Mouse (Mus musculus) olfactory bulb, adult 2 months (tissue): ENCODE results near the gene Hmox2.
"Not testable (repeated sequence)": the region's sequence is repeated elsewhere in the genome, so short reads cannot be mapped to it uniquely, and the experiment has no call there.

Experiments used
- CTCF ChIP-seq: fragments of 200-500 bp; IDR thresholded peaks from 2 replicates; pipeline ENCODE4 v1.5.1; 2012; ENCODE audit warnings: low read depth, mild to moderate bottlenecking, low read length, moderate library complexity; ENCODE audit not compliant: insufficient read depth
- POLR2A ChIP-seq: fragments of 200-500 bp; IDR thresholded peaks from 2 replicates; pipeline ENCODE4 v1.6.1; 2012; ENCODE audit warnings: mild to moderate bottlenecking, low read depth, low read length, moderate library complexity; ENCODE audit not compliant: insufficient read depth

DNA sequence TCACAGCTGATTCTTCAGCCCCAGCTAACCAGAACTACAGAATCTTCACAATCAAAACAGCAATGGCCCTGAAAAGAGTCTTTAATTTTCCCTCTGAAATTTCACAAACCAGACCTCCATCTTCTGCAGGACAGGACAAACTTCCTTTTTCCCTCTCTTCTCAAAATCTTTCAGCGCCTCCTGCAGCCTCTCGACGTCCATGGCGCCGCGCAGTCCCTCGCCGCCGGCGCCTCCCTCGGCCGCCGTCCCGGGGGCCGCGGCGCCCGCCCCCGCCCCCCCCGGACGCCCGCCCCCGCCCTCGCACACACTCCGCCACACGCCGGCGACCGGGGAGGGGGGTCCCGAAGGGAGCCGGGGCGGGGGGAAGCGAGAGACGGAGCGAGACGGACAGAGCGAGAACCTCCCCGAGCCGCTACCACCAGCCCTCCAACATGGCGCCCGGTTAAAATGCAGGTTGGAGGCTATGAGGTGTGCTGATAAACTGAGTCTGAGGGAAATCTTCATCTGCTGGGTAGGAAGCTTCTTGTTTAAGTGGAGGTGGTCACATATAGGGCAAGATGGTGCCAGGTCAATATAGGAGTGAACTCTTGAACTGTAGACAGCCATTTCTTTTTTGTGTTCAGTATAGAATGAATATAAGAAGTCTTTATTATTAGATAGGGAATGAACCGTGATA is 30.6 kb downstream of the Hmox2 start:
- not testable (repeated sequence) for TF ChIP-seq POLR2A, CTCF
